Mouse (Mus musculus) gonadal fat pad, adult 2 months (tissue): ENCODE measurements around the gene Zdhhc3. TPM values are rescaled to one million over a fixed set of nuclear protein-coding genes. Genes with fewer than 3 reads are reported as not detected.

ENCODE experiments used
- DNase-seq: peaks from one replicate; pipeline ENCODE4 v3.0.0-alpha.2; 2012; ENCODE audit warnings: low read depth
- polyA plus RNA-seq: library from polyadenylated mRNA; depleted of rRNA; stranded (reverse); fragments of >200 nt; gene quantifications from 2 replicates; pipeline ENCODE4 v1.2.3, GENCODE M21; 2012; rRNA removed

Zdhhc3 gene
- polyA plus RNA-seq, 1 experiment = 117 TPM

GRCm38 (mm10) chr9:123020995-123021631 lies 91.9 kb downstream of the Zdhhc3 start, which contains the start of gene Tmem42:
Gene Tmem42 (plus strand): TSS chr9:123021326.
- peak; percentile 28 for DNase-seq

Other genes with a start within 250 kb of the Zdhhc3 start
- gene Zfp445, start 247.2 kb downstream of the Zdhhc3 start, polyA plus RNA-seq = 43.2 and 47.8 TPM in 2 replicates
- 5.2 and 11.4 TPM in 2 replicates for gene Zkscan7, start 227.5 kb downstream of the Zdhhc3 start, polyA plus RNA-seq
- gene Zfp105, start 190.1 kb downstream of the Zdhhc3 start, polyA plus RNA-seq = 1.2 and 1.7 TPM in 2 replicates
- 2.1 and 3.4 TPM in 2 replicates for gene 1110059G10Rik, start 162.2 kb downstream of the Zdhhc3 start, polyA plus RNA-seq
- 0.42 and 1.3 TPM in 2 replicates for gene Kif15, start 162.2 kb downstream of the Zdhhc3 start, polyA plus RNA-seq
- 20.8 and 23.1 TPM in 2 replicates for gene Tmem42, start 91.9 kb downstream of the Zdhhc3 start, polyA plus RNA-seq
- gene Tgm4, start 78.5 kb downstream of the Zdhhc3 start, polyA plus RNA-seq = 0.42 and 0.48 TPM in 2 replicates
- gene Exosc7, start within 50 bp of the Zdhhc3 start, polyA plus RNA-seq = 25.5 and 26.0 TPM in 2 replicates
- gene Clec3b, start 37.7 kb upstream of the Zdhhc3 start, polyA plus RNA-seq = 150 and 164 TPM in 2 replicates
- gene Cdcp1, start 102.8 kb upstream of the Zdhhc3 start, polyA plus RNA-seq = 26.3 and 28.5 TPM in 2 replicates
- gene Tmem158, start 147.6 kb upstream of the Zdhhc3 start, polyA plus RNA-seq = 13.6 and 19.1 TPM in 2 replicates